Mouse (Mus musculus) spleen, adult 10 weeks (tissue): ENCODE results near the gene Magee2. TPM values are rescaled to one million over a fixed set of nuclear protein-coding genes. Genes with fewer than 3 reads are reported as not detected.

Experiments
- polyA plus RNA-seq: library from polyadenylated mRNA; stranded (reverse); fragments of 350-450 nt; fragmentation: Illumina TruSeq; extraction: RNeasy Lipid Tissue Mini Kit (QIAGEN cat#74804); gene quantifications from one replicate; pipeline ENCODE4 v1.2.3, GENCODE M21; 2015; ENCODE audit warnings: low replicate concordance; ENCODE audit not compliant: insufficient read depth

Magee2 gene
- not detected for polyA plus RNA-seq

GRCm38 (mm10) chrX:104856751-104857341 is at the start of gene Magee2:
TSS of gene Magee2 (minus strand) at chrX:104857267.

Other genes with a start within 250 kb of the Magee2 start
- 4.6 TPM for gene Zdhhc15, start 186.2 kb downstream of the Magee2 start, polyA plus RNA-seq
- gene Pbdc1, start 222.5 kb upstream of the Magee2 start, polyA plus RNA-seq = 26.9 TPM